Mouse (Mus musculus) hindbrain, embryonic 11.5 days (tissue): Measurements from ENCODE around the gene Snn. TPM values are rescaled to one million over a fixed set of nuclear protein-coding genes. Genes with fewer than 3 reads are reported as not detected.

Source experiments
- ATAC-seq: fragments of 200-750 bp; cut with Nextera tagmentation; 2 replicates; pipeline ENCODE4 v1.8.0; 2017; ENCODE audit warnings: mild to moderate bottlenecking, moderate TSS enrichment, moderate library complexity; ENCODE audit not compliant: low FRiP score
- DNase-seq: peaks from one replicate; pipeline ENCODE4 v3.0.0-alpha.2; 2015; ENCODE audit warnings: low spot score
- H3K27ac ChIP-seq: fragments of 300-500 bp; sonication (generic); 2 replicates; pipeline ENCODE4 v1.5.1; 2014; ENCODE audit warnings: mild to moderate bottlenecking, low read depth, low read length
- H3K27me3 ChIP-seq: fragments of 300-500 bp; sonication (generic); 2 replicates; pipeline ENCODE4 v1.6.1; 2014; ENCODE audit warnings: mild to moderate bottlenecking, low read length, moderate library complexity, mixed read lengths; ENCODE audit not compliant: control insufficient read depth, insufficient read depth
- H3K36me3 ChIP-seq: fragments of 300-500 bp; sonication (generic); 2 replicates; pipeline ENCODE4 v1.6.1; 2014; ENCODE audit warnings: mild to moderate bottlenecking, low read length, moderate library complexity, mixed read lengths; ENCODE audit not compliant: control insufficient read depth, insufficient read depth
- H3K4me1 ChIP-seq: fragments of 300-500 bp; sonication (generic); replicated peaks from 2 replicates; pipeline ENCODE4 v1.6.1; 2014; ENCODE audit warnings: low read length, mixed read lengths; ENCODE audit not compliant: control insufficient read depth, insufficient read depth
- H3K4me2 ChIP-seq: fragments of 300-500 bp; sonication (generic); replicated peaks from 2 replicates; pipeline ENCODE4 v1.6.1; 2014; ENCODE audit warnings: mild to moderate bottlenecking, low read depth, low read length
- H3K4me3 ChIP-seq: fragments of 300-500 bp; sonication (generic); 2 replicates; pipeline ENCODE4 v1.5.1; 2014; ENCODE audit warnings: low read depth, low read length
- H3K9ac ChIP-seq: fragments of 300-500 bp; sonication (generic); 2 replicates; pipeline ENCODE4 v1.6.1; 2014; ENCODE audit warnings: low read depth, low read length
- H3K9me3 ChIP-seq: fragments of 300-500 bp; sonication (generic); 2 replicates; pipeline ENCODE4 v1.6.1; 2016; ENCODE audit warnings: low read length; ENCODE audit not compliant: control insufficient read depth
- WGBS: fragments of 180-500 bp; shearing (Covaris S2); extraction: QIAGEN DNeasy Blood & Tissue Kit; methylation state at CpG from one replicate; pipeline ENCODE4 v1.1.7; 2014; 5-methylcytosine and 5-hydroxymethylcytosine counted together
- polyA plus RNA-seq: library from polyadenylated mRNA; unstranded; fragments of >200 nt; fragmentation: Nextera tagmentation; extraction: Ambion mirVana; gene quantifications from 2 replicates; pipeline ENCODE4 v1.2.1, GENCODE M21; 2014

Snn gene
- polyA plus RNA-seq, 1 experiment from 2014 or later = 96.5 TPM

- H3K4me2 ChIP-seq = no peak overlapping the region
These were observed 8.5 kb downstream of the Snn start for GRCm38 (mm10) chr16:11069271-11069670.

DNA sequence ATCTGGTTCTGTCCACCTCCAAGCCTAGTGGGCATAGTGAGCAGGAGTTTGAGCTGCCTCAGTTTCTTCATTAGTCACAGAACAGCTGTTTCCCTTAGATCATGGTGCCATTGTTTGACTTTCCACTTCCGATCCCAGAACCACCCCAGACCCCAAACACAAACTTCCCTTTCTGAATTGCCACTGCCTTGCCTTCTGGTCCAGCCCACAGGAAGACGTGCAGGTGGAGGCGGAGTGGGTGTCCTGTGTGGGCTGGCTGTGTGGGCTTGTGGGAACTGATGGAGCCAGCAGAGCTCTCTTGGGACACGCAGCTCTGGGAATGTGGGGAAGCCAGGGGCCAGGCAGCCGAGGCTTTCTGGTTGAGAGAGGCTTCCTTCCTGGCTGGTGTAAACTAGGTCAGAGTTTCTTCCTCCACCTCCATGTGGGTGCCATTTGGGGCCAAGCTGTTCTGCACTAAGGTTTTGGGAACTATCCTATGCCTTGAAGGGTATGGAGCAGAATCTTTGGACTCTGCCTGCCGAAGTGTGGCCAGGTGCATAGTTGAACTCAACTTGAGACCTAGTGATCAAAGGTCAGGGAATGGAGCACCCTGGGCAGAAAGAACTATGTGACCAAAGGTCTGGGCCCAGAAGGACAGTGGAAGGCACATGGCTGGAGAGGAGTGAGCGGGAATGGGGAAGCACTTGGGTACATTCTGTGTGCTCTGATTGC is 9.1 kb downstream of the Snn start:
- H3K4me1 ChIP-seq = peaks cover 8% of the 10 kb centered on the region
- WGBS = 75% methylated on average over 7 of the region's 7 CpGs
- no peak overlapping the region for H3K4me3 ChIP-seq
- H3K9me3 ChIP-seq = no peaks in the 10 kb centered on the region
- H3K9ac ChIP-seq = no peak overlapping the region
- no peak overlapping the region for H3K27ac ChIP-seq
- H3K36me3 ChIP-seq = peaks cover 7% of the 10 kb centered on the region; the same call in 1 of the 2 replicates
- DNase-seq (no peak), ATAC-seq (no peak)
- H3K27me3 ChIP-seq = no peaks in the 10 kb centered on the region
- no peak overlapping the region for H3K4me2 ChIP-seq

More at GRCm38 (mm10) chr16:11069271-11069670, 8.5 kb downstream of the Snn start:
- peaks cover 7% of the 10 kb centered on the region; the same call in 1 of the 2 replicates for H3K36me3 ChIP-seq
- no peak for ATAC-seq
- no peaks in the 10 kb centered on the region for H3K27me3 ChIP-seq
- peaks cover 8% of the 10 kb centered on the region for H3K4me1 ChIP-seq
- 83% methylated on average over 6 of the region's 6 CpGs for WGBS
- H3K27ac ChIP-seq = no peak overlapping the region
- H3K4me3 ChIP-seq = no peak overlapping the region
- H3K9me3 ChIP-seq = no peaks in the 10 kb centered on the region
- H3K9ac ChIP-seq = no peak overlapping the region
- no peak for DNase-seq

DNA sequence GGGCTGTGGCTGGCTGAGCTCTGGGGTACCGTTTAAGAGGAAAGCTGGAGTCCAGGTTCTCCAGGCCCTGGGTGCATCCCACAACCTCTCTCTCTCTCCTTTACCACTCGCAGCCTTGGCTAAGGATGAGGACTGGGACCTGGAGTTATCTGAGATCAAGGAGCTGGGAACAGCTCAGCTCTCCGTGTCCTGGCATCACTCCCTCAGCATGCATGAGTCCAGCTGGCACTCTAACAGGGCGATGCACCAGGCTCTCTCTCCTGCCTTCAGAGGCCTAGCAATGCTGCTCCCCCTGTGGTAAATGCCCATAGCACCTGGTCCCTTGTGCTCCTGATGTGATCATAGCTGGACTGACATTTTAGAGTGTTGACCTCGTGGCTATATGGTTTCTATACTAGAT is 10.4 kb downstream of the Snn start:
- no peaks in the 10 kb centered on the region for H3K27me3 ChIP-seq
- H3K27ac ChIP-seq = no peak overlapping the region
- no peak overlapping the region for H3K9ac ChIP-seq
- no peak for DNase-seq
- no peak for ATAC-seq
- H3K36me3 ChIP-seq = peaks cover 11% of the 10 kb centered on the region
- no peak overlapping the region for H3K4me2 ChIP-seq
- peaks cover 8% of the 10 kb centered on the region for H3K4me1 ChIP-seq
- no peak overlapping the region for H3K4me3 ChIP-seq
- 89% methylated on average over 5 of the region's 5 CpGs for WGBS
- no peaks in the 10 kb centered on the region for H3K9me3 ChIP-seq

GRCm38 (mm10) chr16:11071887-11072286 is 11.1 kb downstream of the Snn start:
- Histone ChIP-seq H3K9ac (no peak overlapping the region), H3K27ac (no peak overlapping the region), H3K36me3 (peaks cover 11% of the 10 kb centered on the region), H3K27me3 (no peaks in the 10 kb centered on the region), H3K9me3 (no peaks in the 10 kb centered on the region), H3K4me1 (peaks cover 8% of the 10 kb centered on the region), H3K4me2 (no peak overlapping the region), H3K4me3 (no peak overlapping the region)
- ATAC-seq (no peak), DNase-seq (no peak)
- WGBS = 93% methylated on average over 4 of the region's 4 CpGs

DNA sequence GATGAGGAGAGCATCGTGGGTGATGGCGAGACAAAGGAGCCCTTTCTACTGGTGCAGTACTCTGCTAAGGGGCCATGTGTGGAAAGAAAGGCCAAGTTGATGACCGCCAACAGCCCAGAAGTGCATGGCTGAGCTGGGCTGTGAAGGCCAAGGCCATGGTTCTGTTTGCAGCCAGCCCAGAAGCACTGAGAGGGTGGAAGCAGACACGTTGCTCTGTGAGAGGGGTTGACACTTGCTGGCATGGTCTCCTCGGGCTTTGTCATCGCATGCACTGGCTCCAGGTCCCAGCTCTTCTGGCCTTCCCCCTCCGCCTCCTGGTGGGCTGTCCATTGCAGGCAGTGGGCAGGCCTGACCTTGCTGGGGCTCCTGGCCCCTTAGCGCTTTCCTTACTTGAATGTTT is 11.7 kb downstream of the Snn start:
- Histone ChIP-seq H3K4me3 (no peak overlapping the region), H3K27ac (no peak overlapping the region), H3K36me3 (peaks cover 11% of the 10 kb centered on the region), H3K4me2 (no peak overlapping the region), H3K4me1 (peaks cover 8% of the 10 kb centered on the region), H3K27me3 (no peaks in the 10 kb centered on the region), H3K9ac (no peak overlapping the region), H3K9me3 (no peaks in the 10 kb centered on the region)
- DNase-seq = no peak
- ATAC-seq = no peak
- WGBS = 87% methylated on average over 8 of the region's 8 CpGs

DNA sequence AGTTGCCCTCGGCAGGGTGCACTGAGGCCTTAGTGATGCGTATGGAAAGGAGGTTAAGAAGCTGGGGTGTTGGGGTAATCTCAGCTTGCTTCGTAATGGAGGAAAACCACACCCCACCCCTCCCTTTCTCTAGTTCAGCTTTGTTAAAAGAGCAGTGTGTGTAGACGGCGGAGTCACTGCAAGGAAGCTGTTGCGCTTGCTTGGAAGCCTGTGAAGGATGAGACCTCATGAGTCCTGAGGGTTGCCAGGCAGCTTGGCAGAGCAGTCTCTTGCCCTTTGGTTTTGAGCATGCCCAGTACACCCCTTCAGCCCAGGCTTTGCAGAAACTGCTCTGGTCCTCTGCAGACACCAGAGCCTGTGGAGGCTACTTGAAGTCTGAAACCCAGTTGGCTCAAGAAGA is 12.3 kb downstream of the Snn start:
- Histone ChIP-seq H3K27me3 (no peaks in the 10 kb centered on the region), H3K4me3 (no peak overlapping the region), H3K9ac (no peak overlapping the region), H3K9me3 (no peaks in the 10 kb centered on the region), H3K27ac (no peak overlapping the region), H3K4me1 (peaks cover 6% of the 10 kb centered on the region), H3K4me2 (no peak overlapping the region), H3K36me3 (peaks cover 11% of the 10 kb centered on the region)
- ATAC-seq (no peak), DNase-seq (no peak)
- WGBS = 86% methylated on average over 6 of the region's 6 CpGs

DNA sequence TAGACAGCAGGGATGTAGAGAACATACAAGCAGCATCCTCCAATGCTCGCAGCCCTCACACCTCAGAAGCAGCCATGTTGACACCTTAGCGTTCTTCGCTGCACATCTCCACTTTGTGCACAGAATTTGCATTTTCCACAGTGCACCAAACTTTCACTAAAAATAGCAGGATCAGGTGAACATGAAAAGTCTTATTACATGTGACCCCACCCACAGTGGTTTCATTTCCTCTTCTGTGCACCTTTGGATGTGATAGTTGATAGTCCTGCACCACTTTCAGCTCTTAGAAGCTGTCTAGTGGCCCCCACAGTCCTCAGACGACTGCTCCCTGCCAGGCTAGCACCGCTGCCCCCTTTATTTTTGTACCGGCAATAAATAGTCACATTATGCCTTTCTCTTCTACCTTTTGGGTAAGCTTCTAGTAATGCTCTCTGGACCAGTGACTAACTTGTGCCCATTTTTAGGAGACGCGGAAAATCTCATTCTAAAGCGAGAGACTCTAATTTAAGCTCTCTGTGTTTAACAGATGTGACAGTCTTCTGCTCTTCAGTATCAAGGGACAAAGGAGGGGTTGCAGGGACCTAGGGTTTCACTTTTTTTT is 17.0 kb downstream of the Snn start:
- no peak overlapping the region for H3K27ac ChIP-seq
- 96% methylated on average over 9 of the region's 9 CpGs for WGBS
- H3K36me3 ChIP-seq = peaks cover 6% of the 10 kb centered on the region

GRCm38 (mm10) chr16:11078216-11078869 is 17.6 kb downstream of the Snn start:
- no peak overlapping the region for H3K27ac ChIP-seq
- H3K9me3 ChIP-seq = no peaks in the 10 kb centered on the region
- no peak for ATAC-seq
- no peaks in the 10 kb centered on the region for H3K27me3 ChIP-seq
- 85% methylated on average over 3 of the region's 3 CpGs for WGBS
- H3K4me3 ChIP-seq = no peak overlapping the region
- peaks cover 10% of the 10 kb centered on the region for H3K36me3 ChIP-seq
- no peak for DNase-seq
- no peak overlapping the region for H3K4me2 ChIP-seq
- no peaks in the 10 kb centered on the region; the same call in 1 of the 2 replicates for H3K4me1 ChIP-seq
- no peak overlapping the region for H3K9ac ChIP-seq

More for the DNA sequence above, 17.0 kb downstream of the Snn start:
- H3K9me3 ChIP-seq = no peaks in the 10 kb centered on the region
- H3K4me3 ChIP-seq = no peak overlapping the region
- no peaks in the 10 kb centered on the region for H3K27me3 ChIP-seq
- DNase-seq = no peak
- H3K4me1 ChIP-seq = no peaks in the 10 kb centered on the region; the same call in 1 of the 2 replicates
- no peak for ATAC-seq
- no peak overlapping the region for H3K4me2 ChIP-seq
- no peak overlapping the region for H3K9ac ChIP-seq
